Mouse (Mus musculus) cerebellum, adult 9-11 months (tissue): ENCODE measurements around the gene Pxdc1.

Experiments
- DNase-seq: peaks from one replicate; pipeline ENCODE4 v3.0.0; 2022

The Pxdc1 gene

GRCm38 (mm10) chr13:34650953-34651352 lies 2.3 kb downstream of the Pxdc1 start:
- no peak for DNase-seq

DNA sequence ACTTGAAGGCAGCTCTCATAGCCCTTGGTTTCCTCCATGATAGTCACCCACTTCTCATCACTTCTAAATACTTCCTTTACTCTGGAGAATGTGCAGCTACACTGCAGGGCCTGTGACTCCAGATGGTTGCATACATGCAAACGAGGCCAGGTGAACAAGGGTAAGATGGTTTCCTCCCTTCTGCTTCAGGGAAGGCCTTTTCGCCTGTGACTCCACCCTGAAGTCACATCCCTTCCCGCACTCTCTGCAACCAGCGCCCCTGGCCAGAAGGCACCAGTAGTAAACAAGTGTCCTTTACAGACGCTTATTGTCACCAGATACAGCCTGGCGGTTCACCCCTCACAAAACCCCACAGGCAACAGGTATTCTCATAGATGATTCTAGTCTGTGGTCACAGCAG lies 2.9 kb downstream of the Pxdc1 start:
- DNase-seq = no peak

GRCm38 (mm10) chr13:34647751-34648150 lies 5.5 kb downstream of the Pxdc1 start:
- DNase-seq = no peak

- DNase-seq = no peak
Measured at GRCm38 (mm10) chr13:34647221-34647620, 6.1 kb downstream of the Pxdc1 start.

- no peak for DNase-seq
Measured at GRCm38 (mm10) chr13:34646240-34646750, 7.0 kb downstream of the Pxdc1 start.

DNA sequence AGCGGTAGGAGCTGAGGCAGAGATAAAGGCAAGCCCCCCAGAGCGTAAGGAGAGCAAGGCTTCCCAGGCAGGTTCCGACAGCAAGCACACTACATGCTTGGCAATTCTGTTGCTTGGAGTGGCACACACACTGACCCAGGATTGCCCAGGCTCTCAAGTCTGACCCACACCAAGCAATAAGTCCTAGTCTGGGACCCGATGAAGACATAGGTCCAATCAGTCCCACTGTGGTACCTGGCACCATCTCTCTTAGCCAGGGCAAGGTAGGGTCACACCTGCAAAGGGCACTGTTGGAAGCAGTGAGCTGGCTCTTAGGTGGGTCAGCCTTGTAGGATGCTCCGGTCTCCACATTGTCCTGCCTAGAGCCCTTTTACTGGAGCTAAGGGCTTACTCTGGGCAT lies 7.8 kb downstream of the Pxdc1 start:
- no peak for DNase-seq

GRCm38 (mm10) chr13:34644401-34644800 lies 8.9 kb downstream of the Pxdc1 start:
- DNase-seq = no peak

DNA sequence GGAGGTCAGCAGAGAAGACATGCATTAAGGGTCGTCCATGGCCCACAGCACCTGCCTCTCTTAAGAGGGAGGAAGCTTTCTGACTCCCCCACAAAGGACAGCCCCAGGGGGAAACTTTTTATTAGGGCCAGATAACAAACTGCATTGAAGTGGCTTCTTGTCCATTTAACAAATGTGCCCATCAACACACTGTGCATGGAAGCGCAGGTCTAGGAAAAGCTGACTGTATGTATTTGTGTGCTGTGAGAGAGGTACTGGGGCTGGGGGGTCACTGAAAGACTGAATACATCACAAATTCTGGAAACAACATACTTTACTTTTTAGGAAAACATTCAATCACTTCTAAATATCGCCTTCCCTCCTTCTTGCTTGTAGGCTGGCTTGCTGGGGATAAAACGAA lies 9.4 kb downstream of the Pxdc1 start:
- DNase-seq = no peak

GRCm38 (mm10) chr13:34642941-34643875 lies 10.1 kb downstream of the Pxdc1 start:
- no peak for DNase-seq

- DNase-seq = no peak
Measured at GRCm38 (mm10) chr13:34641066-34641465, 12.2 kb downstream of the Pxdc1 start.

DNA sequence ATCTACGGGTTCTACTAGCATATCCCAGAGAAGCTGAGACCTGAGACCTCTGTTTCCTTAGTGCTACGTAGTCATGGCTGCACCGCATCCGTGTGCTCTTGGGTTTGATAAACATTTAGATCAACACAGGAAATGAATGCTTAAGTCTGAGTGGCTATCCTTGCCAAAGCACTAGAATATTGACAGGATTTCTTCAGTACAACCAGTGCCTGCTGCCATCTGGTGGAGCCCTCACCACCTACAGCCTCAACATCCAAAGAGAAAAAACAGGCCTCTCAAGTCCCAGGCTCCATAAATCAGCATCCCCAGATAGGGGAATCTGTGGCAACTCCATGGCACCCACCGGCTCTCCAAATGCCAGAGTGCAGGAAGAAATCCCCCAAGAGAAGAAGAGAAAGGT lies 17.3 kb downstream of the Pxdc1 start:
- peak; percentile 48 for DNase-seq

- no peak for DNase-seq
Measured at GRCm38 (mm10) chr13:34630319-34630718, 23.0 kb downstream of the Pxdc1 start.

DNA sequence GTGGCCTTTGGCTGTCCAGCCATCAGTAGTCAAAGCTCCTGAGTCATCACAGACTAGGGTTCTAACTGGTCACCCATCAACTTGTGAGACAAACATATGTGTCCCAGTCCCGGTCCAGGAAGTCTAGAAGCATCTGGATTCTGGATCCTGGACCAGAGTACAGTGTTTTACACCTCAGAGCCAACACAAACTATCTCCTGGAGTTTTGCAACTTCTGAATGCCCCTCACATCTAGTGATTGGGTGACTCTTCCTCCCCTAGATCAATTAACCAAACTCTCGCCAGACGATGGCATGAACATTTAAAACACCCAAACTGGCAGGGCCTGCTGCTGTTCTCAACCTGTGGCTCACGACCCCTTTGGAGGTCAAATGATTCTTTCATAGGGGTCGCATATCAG lies 23.5 kb downstream of the Pxdc1 start:
- no peak for DNase-seq

DNA sequence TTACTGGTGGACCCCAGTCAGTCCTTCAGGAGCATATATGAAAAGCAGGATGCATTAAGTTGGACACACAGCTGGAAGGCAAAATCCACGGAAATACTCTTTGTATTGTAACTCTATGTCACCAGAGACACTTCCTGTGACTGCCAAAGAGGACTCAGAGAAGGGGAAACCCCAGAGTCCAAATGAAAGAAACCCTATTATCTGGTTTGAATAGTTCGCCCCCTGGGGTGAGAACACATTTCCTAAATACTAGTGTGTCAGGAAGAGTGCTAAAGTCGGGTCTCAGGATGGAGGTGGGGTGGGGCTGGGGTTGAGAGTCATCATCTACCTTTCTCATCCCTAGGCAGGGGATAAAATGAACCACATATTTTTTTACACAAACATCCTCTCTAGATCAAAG lies 25.8 kb downstream of the Pxdc1 start:
- no peak for DNase-seq

- DNase-seq = no peak
Measured at GRCm38 (mm10) chr13:34624414-34624813, 28.9 kb downstream of the Pxdc1 start.

DNA sequence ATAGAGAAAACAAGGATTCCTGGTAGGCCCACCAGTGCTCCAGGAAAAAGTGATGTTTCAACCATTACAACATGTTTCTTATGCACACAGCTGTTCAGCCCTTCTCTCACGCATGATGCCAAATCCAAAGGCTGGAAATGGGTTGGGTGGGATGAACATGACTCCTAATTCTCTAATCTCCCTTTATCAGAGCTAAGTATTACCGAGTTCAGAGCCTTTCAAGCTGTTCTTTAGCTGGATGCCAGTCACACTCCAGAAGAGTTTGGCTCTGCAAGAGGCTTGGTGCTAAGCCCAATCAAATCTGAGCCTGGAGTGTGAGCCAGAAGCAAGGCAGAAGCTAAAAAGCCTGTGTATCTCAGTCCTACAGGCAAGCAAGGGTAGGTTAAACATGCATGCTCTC lies 40.9 kb downstream of the Pxdc1 start:
- no peak for DNase-seq

DNA sequence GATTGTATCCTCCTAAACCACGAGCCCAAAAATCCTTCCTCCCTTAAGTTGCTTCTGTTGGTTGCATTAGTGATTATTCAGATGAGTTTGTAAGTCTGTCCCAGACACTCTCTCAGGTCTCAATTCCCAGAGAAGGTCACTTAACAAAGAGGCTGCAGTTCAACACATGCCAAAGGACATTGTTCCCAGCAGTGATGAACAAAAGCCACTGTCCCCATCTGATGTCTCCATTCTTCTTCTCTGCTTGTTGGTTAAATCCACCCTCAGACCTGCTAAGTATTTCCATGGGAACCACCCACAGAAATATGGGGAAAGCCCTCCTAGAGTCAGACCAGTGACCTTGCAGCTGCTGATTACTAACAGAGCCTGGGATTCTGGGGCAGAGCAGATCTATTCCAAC lies 43.6 kb downstream of the Pxdc1 start:
- no peak for DNase-seq

- no peak for DNase-seq
Measured at GRCm38 (mm10) chr13:34607079-34607478, 46.2 kb downstream of the Pxdc1 start.

DNA sequence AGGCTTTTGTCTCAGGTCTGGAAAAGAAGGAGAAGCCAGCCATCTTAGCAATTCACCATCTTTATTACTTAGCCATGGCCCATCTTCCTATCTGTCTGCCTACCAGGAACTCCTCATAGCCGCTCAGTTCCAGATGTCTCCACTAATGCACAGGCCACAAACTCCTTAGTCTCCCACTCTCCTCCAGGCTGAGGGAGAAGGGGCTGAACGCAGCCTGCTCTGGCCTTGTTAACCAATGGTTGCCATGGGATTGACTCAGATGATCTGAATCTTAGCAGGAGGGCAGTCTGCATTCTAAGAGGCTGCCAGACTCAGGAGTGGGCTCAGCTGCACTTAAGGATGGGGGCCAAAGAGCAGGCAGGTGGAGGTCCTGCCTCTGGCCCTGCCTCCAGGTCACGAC lies 47.4 kb downstream of the Pxdc1 start:
- no peak for DNase-seq

- DNase-seq = no peak
Measured at GRCm38 (mm10) chr13:34605206-34605605, 48.1 kb downstream of the Pxdc1 start.

GRCm38 (mm10) chr13:34604406-34604805 lies 48.9 kb downstream of the Pxdc1 start:
- no peak for DNase-seq

DNA sequence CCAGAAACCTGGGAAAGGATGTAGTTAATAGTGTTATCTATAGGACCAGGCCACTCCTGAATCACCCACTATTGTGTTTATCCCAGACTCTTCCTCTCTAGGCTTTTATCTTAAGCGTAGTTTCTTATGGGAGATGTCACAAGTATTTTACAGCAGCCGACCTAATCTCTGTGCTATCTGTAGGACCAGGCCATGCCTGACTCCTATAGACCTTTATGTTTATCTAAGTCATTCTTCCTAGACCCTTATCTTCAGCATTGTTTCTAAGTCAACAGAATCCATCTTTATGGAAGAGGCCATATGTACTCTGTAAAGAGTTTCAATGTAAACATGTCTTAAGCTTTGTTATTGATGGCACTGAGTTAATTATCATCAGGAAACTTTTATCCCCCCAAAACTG lies 50.5 kb downstream of the Pxdc1 start:
- no peak for DNase-seq

DNA sequence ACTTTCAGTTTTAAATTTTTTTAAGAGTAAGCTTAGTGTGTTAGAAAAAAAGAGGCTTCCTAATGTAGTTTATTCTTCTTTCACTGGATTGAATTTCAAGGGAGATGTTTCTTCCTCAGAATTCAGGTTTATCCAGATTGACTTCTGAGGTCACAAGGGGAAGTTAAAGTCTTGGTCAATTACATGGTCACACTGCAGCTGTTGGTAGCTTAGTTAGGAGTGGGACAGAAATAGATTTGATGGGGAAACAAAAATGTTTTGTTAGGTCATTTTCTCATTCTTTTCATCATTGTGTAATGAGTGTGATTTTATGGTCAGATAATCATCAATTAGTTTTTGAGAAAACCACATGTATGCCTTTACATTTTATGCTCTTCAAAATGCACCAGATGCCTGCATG lies 56.5 kb downstream of the Pxdc1 start:
- no peak for DNase-seq
